Mouse (Mus musculus): Measurements from ENCODE around the gene Ipcef1. TPM values are rescaled to one million over a fixed set of nuclear protein-coding genes. Genes with fewer than 3 reads are reported as not detected.
"Not testable (repeated sequence)": the region's sequence is repeated elsewhere in the genome, so short reads cannot be mapped to it uniquely, and the experiment has no call there.

Ipcef1 gene
- polyA plus RNA-seq, 1 experiment from 2014 or later = 0.27 TPM

DNA sequence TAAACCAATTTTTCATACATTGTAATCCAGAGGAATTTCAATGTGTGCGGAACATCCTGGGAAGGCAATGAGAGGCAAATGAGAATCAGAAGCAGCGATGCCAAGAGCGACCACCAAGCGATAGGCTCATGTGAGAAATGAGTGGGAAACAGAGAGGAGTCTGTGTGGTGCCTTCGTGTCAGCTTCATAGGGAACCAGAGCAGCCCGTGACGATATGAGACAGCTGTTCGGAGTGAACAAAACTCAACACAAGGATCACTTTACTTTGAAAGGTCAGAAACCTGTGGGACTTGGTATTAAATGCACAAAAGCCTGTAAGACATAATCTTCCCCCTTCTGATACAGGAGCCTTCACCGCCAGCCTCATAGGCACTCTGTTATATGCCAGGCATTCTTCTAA, 31.7 kb downstream of the Ipcef1 start:
- H3K9ac ChIP-seq (replicated peaks; ENCODE audit: low read depth) = no peak overlapping the region
- no peak overlapping the region for H3K27ac ChIP-seq (ENCODE audit: low read length)
- DNase-seq (ENCODE audit: low spot score) (no peak), ATAC-seq (no peak)
- WGBS = 81% methylated on average over 9 of the region's 9 CpGs
- H3K36me3 ChIP-seq (ENCODE audit: insufficient read depth, low read length) = no peaks in the 10 kb centered on the region
- H3K27me3 ChIP-seq (replicated peaks; ENCODE audit: insufficient read depth, low read length) = no peaks in the 10 kb centered on the region
- H3K4me2 ChIP-seq (replicated peaks; ENCODE audit: low read depth, low read length) = no peak overlapping the region
- H3K4me3 ChIP-seq (ENCODE audit: low read depth, low read length) = no peak overlapping the region
- no peaks in the 10 kb centered on the region for H3K4me1 ChIP-seq (ENCODE audit: insufficient read depth, low read depth, low read length)
- no peak for TF ChIP-seq CTCF (IDR thresholded peaks at IDR 0.05)
- no peak for TF ChIP-seq EP300 (IDR thresholded peaks at IDR 0.05)
- H3K9me3 ChIP-seq (ENCODE audit: low read length) = no peaks in the 10 kb centered on the region

- 32% methylated on average over 7 of the region's 7 CpGs for WGBS
- DNase-seq (ENCODE audit: low spot score) (peak; percentile 78), ATAC-seq (peak; percentile 80)
- Histone ChIP-seq H3K27me3 (replicated peaks; ENCODE audit: insufficient read depth, low read length) (no peaks in the 10 kb centered on the region), H3K27ac (ENCODE audit: low read length) (no peak overlapping the region), H3K4me1 (ENCODE audit: insufficient read depth, low read depth, low read length) (no peaks in the 10 kb centered on the region), H3K9me3 (ENCODE audit: low read length) (no peaks in the 10 kb centered on the region), H3K9ac (replicated peaks; ENCODE audit: low read depth) (no peak overlapping the region), H3K4me3 (ENCODE audit: low read depth, low read length) (no peak overlapping the region), H3K36me3 (ENCODE audit: insufficient read depth, low read length) (no peaks in the 10 kb centered on the region), H3K4me2 (replicated peaks; ENCODE audit: low read depth, low read length) (no peak overlapping the region)
- no peak for TF ChIP-seq CTCF (IDR thresholded peaks at IDR 0.05)
- no peak for TF ChIP-seq EP300 (IDR thresholded peaks at IDR 0.05)
These were observed 32.4 kb downstream of the Ipcef1 start for GRCm38 (mm10) chr10:7019781-7020386.

DNA sequence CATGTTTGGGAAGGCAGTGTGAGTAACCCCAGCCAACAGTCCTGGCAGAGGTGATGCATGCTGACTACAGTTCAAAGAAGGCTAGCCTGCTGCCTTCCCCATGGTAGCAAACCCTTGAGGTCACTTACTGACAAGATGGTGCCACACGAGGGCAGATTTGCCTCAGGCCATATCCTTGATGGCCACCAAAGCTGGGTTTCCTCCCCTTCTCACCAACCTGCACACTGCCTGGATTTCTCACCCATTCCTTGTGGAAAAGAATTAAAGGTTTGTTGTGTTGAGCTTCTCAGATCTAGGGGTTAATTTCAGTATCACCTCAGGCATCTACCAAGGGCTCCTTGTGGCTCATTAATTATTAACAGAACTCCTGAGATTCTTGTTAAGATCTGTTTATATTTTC, 37.1 kb downstream of the Ipcef1 start:
- Histone ChIP-seq H3K4me3 (ENCODE audit: low read depth, low read length) (no peak overlapping the region), H3K4me2 (replicated peaks; ENCODE audit: low read depth, low read length) (no peak overlapping the region), H3K27ac (ENCODE audit: low read length) (no peak overlapping the region), H3K36me3 (ENCODE audit: insufficient read depth, low read length) (no peaks in the 10 kb centered on the region), H3K9me3 (ENCODE audit: low read length) (no peaks in the 10 kb centered on the region), H3K27me3 (replicated peaks; ENCODE audit: insufficient read depth, low read length) (no peaks in the 10 kb centered on the region), H3K9ac (replicated peaks; ENCODE audit: low read depth) (no peak overlapping the region), H3K4me1 (ENCODE audit: insufficient read depth, low read depth, low read length) (no peaks in the 10 kb centered on the region)
- ATAC-seq (no peak), DNase-seq (ENCODE audit: low spot score) (no peak)
- 18% methylated on average over 1 of the region's 1 CpGs for WGBS
- TF ChIP-seq EP300 (IDR thresholded peaks at IDR 0.05) (no peak), CTCF (IDR thresholded peaks at IDR 0.05) (peak; percentile 26; the same call in 1 of the 2 replicates)

DNA sequence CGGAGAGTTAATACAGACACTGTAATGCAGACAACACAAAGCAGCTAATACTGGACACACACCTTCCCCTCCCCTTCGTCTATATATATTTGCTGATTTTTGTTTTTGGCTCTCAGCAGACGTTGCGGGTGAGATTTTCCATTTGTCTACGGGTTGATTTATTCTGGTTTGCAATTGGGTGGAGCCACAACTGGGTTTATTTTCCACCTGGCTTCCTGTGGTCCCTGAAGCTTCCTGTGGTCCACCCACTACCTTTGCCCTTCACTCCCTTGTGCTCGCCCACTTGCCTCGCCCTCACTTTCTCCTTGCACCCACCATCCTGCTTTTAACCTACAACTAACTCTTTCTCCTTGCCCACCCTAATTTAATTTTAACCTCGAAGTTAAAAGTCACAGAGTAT, 41.7 kb downstream of the Ipcef1 start:
- DNase-seq (ENCODE audit: low spot score) (no peak), ATAC-seq (no peak)
- H3K9me3 ChIP-seq (ENCODE audit: low read length) = no peaks in the 10 kb centered on the region
- H3K4me2 ChIP-seq (replicated peaks; ENCODE audit: low read depth, low read length) = no peak overlapping the region
- H3K4me3 ChIP-seq (ENCODE audit: low read depth, low read length) = no peak overlapping the region
- TF ChIP-seq CTCF (IDR thresholded peaks at IDR 0.05) (no peak), EP300 (IDR thresholded peaks at IDR 0.05) (no peak)
- no peak overlapping the region for H3K27ac ChIP-seq (ENCODE audit: low read length)
- H3K4me1 ChIP-seq (ENCODE audit: insufficient read depth, low read depth, low read length) = no peaks in the 10 kb centered on the region
- no peaks in the 10 kb centered on the region for H3K27me3 ChIP-seq (replicated peaks; ENCODE audit: insufficient read depth, low read length)
- 74% methylated on average over 8 of the region's 8 CpGs for whole genome bisulfite sequencing
- no peak overlapping the region for H3K9ac ChIP-seq (replicated peaks; ENCODE audit: low read depth)
- no peaks in the 10 kb centered on the region for H3K36me3 ChIP-seq (ENCODE audit: insufficient read depth, low read length)

GRCm38 (mm10) chr10:7004980-7005538, 47.2 kb downstream of the Ipcef1 start:
- 48% methylated on average over 5 of the region's 5 CpGs for WGBS
- no peak overlapping the region for H3K27ac ChIP-seq (ENCODE audit: low read length)
- ATAC-seq (no peak), DNase-seq (ENCODE audit: low spot score) (no peak)
- no peaks in the 10 kb centered on the region for H3K27me3 ChIP-seq (replicated peaks; ENCODE audit: insufficient read depth, low read length)
- no peak overlapping the region for H3K4me3 ChIP-seq (ENCODE audit: low read depth, low read length)
- H3K4me1 ChIP-seq (ENCODE audit: insufficient read depth, low read depth, low read length) = no peaks in the 10 kb centered on the region
- H3K9ac ChIP-seq (replicated peaks; ENCODE audit: low read depth) = no peak overlapping the region
- H3K4me2 ChIP-seq (replicated peaks; ENCODE audit: low read depth, low read length) = no peak overlapping the region
- H3K9me3 ChIP-seq (ENCODE audit: low read length) = no peaks in the 10 kb centered on the region
- TF ChIP-seq CTCF (IDR thresholded peaks at IDR 0.05) (no peak), EP300 (IDR thresholded peaks at IDR 0.05) (no peak)
- no peaks in the 10 kb centered on the region for H3K36me3 ChIP-seq (ENCODE audit: insufficient read depth, low read length)

DNA sequence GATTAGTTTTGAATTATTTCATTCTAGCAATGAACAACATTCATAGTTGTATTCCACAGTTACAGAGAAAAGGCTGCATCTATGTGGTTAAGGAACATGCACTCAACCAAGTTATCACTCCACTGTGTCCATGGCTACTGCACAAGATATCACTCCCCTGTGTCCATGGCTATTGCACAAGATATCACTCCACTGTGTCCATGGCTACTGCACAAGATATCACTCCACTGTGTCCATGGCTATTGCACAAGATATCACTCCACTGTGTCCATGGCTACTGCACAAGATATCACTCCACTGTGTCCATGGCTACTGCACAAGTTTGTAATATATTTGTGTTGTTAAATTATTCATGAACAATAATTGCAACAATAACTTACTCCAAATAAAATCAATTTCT, 48.4 kb downstream of the Ipcef1 start:
- H3K27me3 ChIP-seq (replicated peaks; ENCODE audit: insufficient read depth, low read length); H3K4me3 ChIP-seq (ENCODE audit: low read depth, low read length); H3K9ac ChIP-seq (replicated peaks; ENCODE audit: low read depth); H3K36me3 ChIP-seq (ENCODE audit: insufficient read depth, low read length); ATAC-seq; H3K27ac ChIP-seq (ENCODE audit: low read length); DNase-seq (ENCODE audit: low spot score); H3K4me2 ChIP-seq (replicated peaks; ENCODE audit: low read depth, low read length); H3K4me1 ChIP-seq (ENCODE audit: insufficient read depth, low read depth, low read length); H3K9me3 ChIP-seq (ENCODE audit: low read length): not testable (repeated sequence)

DNA sequence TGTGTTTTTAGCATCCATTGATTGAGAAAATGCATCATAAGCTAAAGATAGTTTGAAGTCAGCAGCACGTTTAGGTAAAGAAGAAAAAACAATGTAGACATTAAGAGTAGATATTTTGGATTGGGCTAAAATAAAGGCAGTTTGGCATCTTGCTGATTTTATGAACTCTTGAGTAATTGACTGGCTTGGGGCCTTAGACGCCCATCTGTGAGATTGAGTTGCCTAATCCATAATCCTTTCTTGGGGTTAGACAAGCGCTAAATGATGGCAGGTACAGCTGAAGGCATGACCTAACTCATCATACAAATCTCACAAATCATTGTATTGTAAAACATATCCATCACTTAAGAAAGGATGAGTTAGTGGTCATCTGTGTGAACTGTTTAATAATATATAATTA, 52.9 kb downstream of the Ipcef1 start:
- Histone ChIP-seq H3K4me2 (replicated peaks; ENCODE audit: low read depth, low read length) (no peak overlapping the region), H3K4me1 (ENCODE audit: insufficient read depth, low read depth, low read length) (no peaks in the 10 kb centered on the region), H3K9me3 (ENCODE audit: low read length) (no peaks in the 10 kb centered on the region), H3K27ac (ENCODE audit: low read length) (no peak overlapping the region), H3K27me3 (replicated peaks; ENCODE audit: insufficient read depth, low read length) (no peaks in the 10 kb centered on the region), H3K9ac (replicated peaks; ENCODE audit: low read depth) (no peak overlapping the region), H3K36me3 (ENCODE audit: insufficient read depth, low read length) (no peaks in the 10 kb centered on the region), H3K4me3 (ENCODE audit: low read depth, low read length) (no peak overlapping the region)
- no peak for TF ChIP-seq CTCF (IDR thresholded peaks at IDR 0.05)
- TF ChIP-seq EP300 (IDR thresholded peaks at IDR 0.05) = no peak
- 76% methylated on average over 3 of the region's 3 CpGs for WGBS
- no peak for DNase-seq (ENCODE audit: low spot score)
- no peak for ATAC-seq
